Comparison of ENCODE assay signal across 8 mouse cellular contexts in the genomic region with DNA sequence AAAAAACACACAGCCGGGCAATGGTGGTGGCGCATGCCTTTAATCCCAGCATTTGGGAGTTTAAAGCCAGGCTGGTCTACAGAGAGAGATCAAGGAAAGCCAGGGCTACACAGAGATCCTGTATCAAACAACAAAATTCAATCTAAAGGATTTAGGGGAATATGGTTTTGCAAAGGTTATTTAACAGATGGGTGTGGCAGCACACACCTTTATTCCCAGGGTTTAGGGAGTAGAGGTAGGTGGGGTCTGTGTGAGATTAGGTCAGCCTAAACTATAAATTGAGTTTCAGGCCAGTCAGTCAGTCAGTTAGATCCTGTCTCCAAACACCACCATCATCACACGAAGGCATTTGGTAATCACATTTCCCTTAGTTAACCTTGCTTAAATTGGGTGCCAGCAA. TPM values are rescaled to one million over a fixed set of nuclear protein-coding genes. Genes with fewer than 3 reads are reported as not detected.
A peak's percentile ranks its signal among the peaks of the same experiment; 100 is the strongest.
DNase-seq lines count a peak whose midpoint lies in the region; ATAC-seq lines count a peak whose summit lies in the region.

A gene (plus strand): TSS at position 301 of the 400 bp plus-strand sequence.

- peak within 1 kb of the TSS; percentile 49 for H3K4me2 ChIP-seq in kidney, embryonic 14.5 days (replicated peaks; ENCODE audit: low read depth, low read length)
- H3K4me2 ChIP-seq in intestine, embryonic 15.5 days (replicated peaks) = peak within 1 kb of the TSS; percentile 58

- 97% methylated on average over 3 of the region's 3 CpGs for WGBS in kidney, embryonic 14.5 days
- WGBS in intestine, embryonic 15.5 days = 89% methylated on average over 3 of the region's 3 CpGs

- peak within 1 kb of the TSS; percentile 98 for H3K4me3 ChIP-seq in kidney, embryonic 14.5 days (ENCODE audit: low read length)
- peak within 1 kb of the TSS; percentile 93 for H3K4me3 ChIP-seq in intestine, embryonic 15.5 days (replicated peaks)

- H3K27me3 ChIP-seq in kidney, embryonic 14.5 days (ENCODE audit: control insufficient read depth, insufficient read depth, low read length) = no peaks in the 10 kb centered on the region
- no peaks in the 10 kb centered on the region for H3K27me3 ChIP-seq in intestine, embryonic 15.5 days (replicated peaks)

- H3K4me1 ChIP-seq in kidney, embryonic 14.5 days (ENCODE audit: control insufficient read depth, insufficient read depth, low read length) = peaks cover 24% of the 10 kb centered on the region
- H3K4me1 ChIP-seq in intestine, embryonic 15.5 days (replicated peaks) = peaks cover 6% of the 10 kb centered on the region; the same call in 1 of the 2 replicates

- H3K36me3 ChIP-seq in kidney, embryonic 14.5 days (ENCODE audit: control insufficient read depth, insufficient read depth, low read length) = peaks cover 20% of the 10 kb centered on the region
- H3K36me3 ChIP-seq in intestine, embryonic 15.5 days = peaks cover 11% of the 10 kb centered on the region

- peak within 1 kb of the TSS; percentile 79 for H3K27ac ChIP-seq in kidney, embryonic 14.5 days (ENCODE audit: low read depth, low read length)
- H3K27ac ChIP-seq in intestine, embryonic 15.5 days = peak within 1 kb of the TSS; percentile 82

- peak within 1 kb of the TSS; percentile 58; the same call in 1 of the 2 replicates for H3K9ac ChIP-seq in kidney, embryonic 14.5 days (ENCODE audit: low read depth, low read length)
- H3K9ac ChIP-seq in intestine, embryonic 15.5 days = peak within 1 kb of the TSS; percentile 33; the same call in 1 of the 2 replicates

- no peak for ATAC-seq in kidney, embryonic 14.5 days (ENCODE audit: low FRiP score, low TSS enrichment)
- ATAC-seq in intestine, embryonic 15.5 days = no peak
- ATAC-seq in megakaryocyte-erythroid progenitor cell, adult 5-6 weeks (replicated peaks; ENCODE audit: low FRiP score, low TSS enrichment, poor library complexity, severe bottlenecking) = no peak

- intact Hi-C loops in gastrocnemius, postnatal 14 days (cut with DNase I; ENCODE audit: low total_unique reads) = no loop called here

- no peak for DNase-seq in kidney, postnatal 4 days
- no peak for DNase-seq in adrenal gland, postnatal 25 days
- DNase-seq in gastrocnemius, postnatal 14 days = no peak
- DNase-seq in spleen, postnatal 14 days (ENCODE audit: low spot score in 2 of 2) = no peak
- no peak for DNase-seq in MN1 (ENCODE audit: low spot score)

- no peaks in the 10 kb centered on the region for H3K9me3 ChIP-seq in kidney, embryonic 14.5 days (ENCODE audit: control insufficient read depth, low read length)
- no peaks in the 10 kb centered on the region for H3K9me3 ChIP-seq in intestine, embryonic 15.5 days

RNA-seq across cellular contexts. Expression of the gene that starts here (rescaled TPM):
- 178 and 227 TPM in 2 replicates for polyA plus RNA-seq in kidney, embryonic 14.5 days (2014; fragmentation: Nextera tagmentation; extraction: Ambion mirVana)
- 195 and 256 TPM in 2 replicates for total RNA-seq in adrenal gland, postnatal 25 days (2021)
- total RNA-seq in gastrocnemius, postnatal 14 days (2021) = 10 to 100 TPM; 56.6 to 57.4 TPM
- 108 and 119 TPM in 2 replicates for polyA plus RNA-seq in intestine, embryonic 15.5 days (2015; fragmentation: Nextera tagmentation; extraction: Ambion mirVana)
- total RNA-seq in megakaryocyte-erythroid progenitor cell, adult 5-6 weeks (2014; fragmentation: Nextera tagmentation) = 240 and 264 TPM in 2 replicates
- total RNA-seq in megakaryocyte-erythroid progenitor cell, adult 5-6 weeks (2017) = 332 and 476 TPM in 2 replicates
